Mouse (Mus musculus): Measurements from ENCODE around the gene Mis18a. TPM values are rescaled to one million over a fixed set of nuclear protein-coding genes. Genes with fewer than 3 reads are reported as not detected.

The Mis18a gene
- total and polyA plus RNA-seq, 3 experiments = 1.9 to 3.8 (median 2.9) TPM

DNA sequence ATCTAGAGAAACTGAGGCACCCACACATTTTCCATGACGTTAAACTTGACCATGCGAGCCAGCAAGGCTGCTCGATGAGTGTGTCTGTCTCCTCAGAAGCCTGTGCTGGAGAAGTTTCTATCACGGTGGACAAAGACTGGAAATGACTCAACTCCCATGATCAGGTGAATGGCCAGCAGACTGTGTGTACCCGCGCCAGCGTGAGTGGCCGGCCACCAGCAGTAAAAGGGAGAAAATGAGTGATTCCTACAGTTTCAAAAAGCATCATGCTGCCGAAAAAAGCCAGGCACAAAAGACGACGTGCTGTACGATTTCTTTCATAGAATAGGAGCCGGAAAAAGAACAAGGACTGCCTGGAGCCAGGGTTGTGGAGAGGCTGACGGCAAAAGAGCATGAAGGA, 27.8 kb downstream of the Mis18a start:
- H3K4me1 ChIP-seq (ENCODE audit: control insufficient read depth, insufficient read depth, low read length) = 0 out of 2 replicates have a peak, but pooled peaks cover 1% of the 10 kb centered on the region
- H3K4me3 ChIP-seq = no peak overlapping the region
- TF ChIP-seq POLR2A (IDR thresholded peaks at IDR 0.05; ENCODE audit: insufficient read depth, low read depth, low read length) = no peak
- no peak for TF ChIP-seq CTCF (IDR thresholded peaks at IDR 0.05)
- no peak for TF ChIP-seq EP300 (IDR thresholded peaks at IDR 0.05; ENCODE audit: insufficient read depth, low read depth, low read length)
- DNase-seq = no peak
- WGBS = 70% methylated on average over 14 of the region's 14 CpGs
- H3K27me3 ChIP-seq (ENCODE audit: control insufficient read depth, insufficient read depth, low read length) = no peaks in the 10 kb centered on the region
- H3K36me3 ChIP-seq (ENCODE audit: control insufficient read depth, insufficient read depth, low read length) = no peaks in the 10 kb centered on the region
- H3K27ac ChIP-seq = no peak overlapping the region
- no peaks in the 10 kb centered on the region for H3K79me2 ChIP-seq (replicated peaks; ENCODE audit: control insufficient read depth, insufficient read depth, low read length)
- no peak overlapping the region for H3K9ac ChIP-seq (ENCODE audit: low read depth, low read length)
- intact Hi-C loops (cut with DNase I) = no loop called here

DNA sequence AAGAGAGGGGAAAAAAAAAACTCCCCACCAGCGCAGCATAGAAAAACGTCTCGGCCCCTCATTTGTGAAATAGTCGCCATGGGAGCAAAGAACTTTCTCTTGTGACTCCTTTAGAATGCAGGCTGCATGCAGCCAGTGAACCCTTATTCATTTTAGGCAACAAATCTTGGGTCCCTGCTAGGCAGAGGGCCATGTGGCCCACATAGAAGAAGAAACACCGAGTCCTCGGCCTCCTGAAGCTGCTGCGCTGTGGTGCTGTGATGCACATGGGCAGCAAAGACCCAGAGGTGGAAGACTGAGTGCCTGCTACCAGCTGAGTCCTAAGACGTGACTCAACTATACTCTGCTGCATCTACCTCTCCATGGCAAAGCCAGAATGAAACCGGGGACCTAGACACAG, 30.9 kb downstream of the Mis18a start:
- Histone ChIP-seq H3K27me3 (ENCODE audit: control insufficient read depth, insufficient read depth, low read length) (no peaks in the 10 kb centered on the region), H3K9ac (ENCODE audit: low read depth, low read length) (no peak overlapping the region), H3K36me3 (ENCODE audit: control insufficient read depth, insufficient read depth, low read length) (no peaks in the 10 kb centered on the region), H3K79me2 (replicated peaks; ENCODE audit: control insufficient read depth, insufficient read depth, low read length) (no peaks in the 10 kb centered on the region), H3K4me3 (no peak overlapping the region), H3K27ac (no peak overlapping the region), H3K4me1 (ENCODE audit: control insufficient read depth, insufficient read depth, low read length) (peaks cover 3% of the 10 kb centered on the region; the same call in 1 of the 2 replicates)
- intact Hi-C loops (cut with DNase I) = no loop called here
- DNase-seq = no peak
- TF ChIP-seq CTCF (IDR thresholded peaks at IDR 0.05) = no peak
- 93% methylated on average over 9 of the region's 9 CpGs for WGBS

DNA sequence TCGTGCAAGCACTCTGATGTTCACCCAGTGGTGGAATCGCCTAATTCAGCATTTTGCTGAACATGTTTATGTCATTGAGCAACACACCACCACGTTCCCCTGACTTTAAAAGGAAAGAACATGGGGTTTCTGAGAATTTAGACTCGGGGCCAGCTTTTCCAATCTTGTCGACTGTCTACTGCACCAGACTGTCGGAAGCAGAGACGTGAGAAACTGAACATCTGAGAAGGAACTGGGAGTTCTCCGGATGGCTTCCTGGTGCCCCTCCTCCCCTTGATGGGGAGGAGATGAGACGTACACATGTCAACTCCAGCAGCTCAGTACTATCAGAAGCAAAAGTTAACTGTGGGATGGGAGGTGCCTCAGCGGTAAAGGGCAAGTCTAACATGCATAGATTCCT, 32.1 kb downstream of the Mis18a start:
- no peak overlapping the region for H3K4me3 ChIP-seq
- H3K79me2 ChIP-seq (replicated peaks; ENCODE audit: control insufficient read depth, insufficient read depth, low read length) = no peaks in the 10 kb centered on the region
- no peaks in the 10 kb centered on the region for H3K36me3 ChIP-seq (ENCODE audit: control insufficient read depth, insufficient read depth, low read length)
- H3K4me1 ChIP-seq (ENCODE audit: control insufficient read depth, insufficient read depth, low read length) = peaks cover 3% of the 10 kb centered on the region; the same call in 1 of the 2 replicates
- intact Hi-C loops (cut with DNase I) = no loop called here
- H3K27me3 ChIP-seq (ENCODE audit: control insufficient read depth, insufficient read depth, low read length) = no peaks in the 10 kb centered on the region
- 35% methylated on average over 10 of the region's 10 CpGs for WGBS
- no peak for DNase-seq
- no peak overlapping the region for H3K9ac ChIP-seq (ENCODE audit: low read depth, low read length)
- no peak for TF ChIP-seq EP300 (IDR thresholded peaks at IDR 0.05; ENCODE audit: insufficient read depth, low read depth, low read length)
- TF ChIP-seq CTCF (IDR thresholded peaks at IDR 0.05) = no peak
- no peak for TF ChIP-seq POLR2A (IDR thresholded peaks at IDR 0.05; ENCODE audit: insufficient read depth, low read depth, low read length)
- H3K27ac ChIP-seq = no peak overlapping the region

DNA sequence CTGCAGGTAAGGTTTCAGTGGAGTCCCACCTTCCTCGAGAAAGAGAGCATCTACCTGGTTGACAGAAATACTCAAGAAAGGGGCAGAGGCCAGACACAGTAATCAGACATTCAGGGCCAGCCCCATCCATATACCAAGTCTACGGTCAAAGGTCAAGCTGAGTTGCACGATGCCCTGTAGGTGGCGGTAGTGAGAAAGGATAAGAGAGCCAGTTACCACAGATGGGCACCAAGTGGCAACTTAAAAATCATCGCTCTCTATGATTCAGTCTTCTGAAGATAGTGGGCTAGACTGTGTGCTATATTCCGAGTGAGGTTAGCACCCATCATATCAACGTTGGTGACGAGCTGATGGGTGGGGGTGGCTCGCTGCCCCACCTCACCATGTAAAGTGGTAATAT, 32.5 kb downstream of the Mis18a start:
- TF ChIP-seq EP300 (IDR thresholded peaks at IDR 0.05; ENCODE audit: insufficient read depth, low read depth, low read length) (no peak), CTCF (IDR thresholded peaks at IDR 0.05) (peak; percentile 60)
- Histone ChIP-seq H3K27ac (no peak overlapping the region), H3K4me1 (ENCODE audit: control insufficient read depth, insufficient read depth, low read length) (peaks cover 3% of the 10 kb centered on the region; the same call in 1 of the 2 replicates), H3K36me3 (ENCODE audit: control insufficient read depth, insufficient read depth, low read length) (no peaks in the 10 kb centered on the region), H3K9ac (ENCODE audit: low read depth, low read length) (no peak overlapping the region), H3K79me2 (replicated peaks; ENCODE audit: control insufficient read depth, insufficient read depth, low read length) (no peaks in the 10 kb centered on the region), H3K4me3 (no peak overlapping the region), H3K27me3 (ENCODE audit: control insufficient read depth, insufficient read depth, low read length) (no peaks in the 10 kb centered on the region)
- no peak for DNase-seq
- WGBS = 73% methylated on average over 9 of the region's 9 CpGs
- intact Hi-C loops (cut with DNase I) = no loop called here

DNA sequence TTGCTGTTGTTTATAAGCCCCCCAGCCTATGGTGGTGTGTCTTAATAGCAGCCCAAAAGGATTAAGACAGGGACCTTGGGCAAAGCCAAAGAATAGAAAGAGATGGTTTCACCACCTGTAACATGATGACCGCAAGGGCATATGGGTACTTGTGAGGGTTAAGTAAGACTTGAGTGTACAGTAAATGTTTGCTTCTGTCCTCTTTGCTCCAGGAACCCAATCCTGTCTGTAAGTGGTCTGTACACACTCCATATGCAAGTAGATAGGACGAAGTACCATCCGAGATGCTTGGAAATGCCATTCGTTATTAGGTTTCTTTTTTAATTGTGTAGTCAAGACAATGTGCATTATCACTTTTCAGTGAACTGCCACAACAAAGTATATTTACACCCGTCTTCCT, 33.6 kb downstream of the Mis18a start:
- no peaks in the 10 kb centered on the region for H3K79me2 ChIP-seq (replicated peaks; ENCODE audit: control insufficient read depth, insufficient read depth, low read length)
- H3K4me3 ChIP-seq = no peak overlapping the region
- no peaks in the 10 kb centered on the region for H3K36me3 ChIP-seq (ENCODE audit: control insufficient read depth, insufficient read depth, low read length)
- no peak for TF ChIP-seq POLR2A (IDR thresholded peaks at IDR 0.05; ENCODE audit: insufficient read depth, low read depth, low read length)
- no peak for TF ChIP-seq CTCF (IDR thresholded peaks at IDR 0.05)
- no peak for TF ChIP-seq EP300 (IDR thresholded peaks at IDR 0.05; ENCODE audit: insufficient read depth, low read depth, low read length)
- no peaks in the 10 kb centered on the region for H3K27me3 ChIP-seq (ENCODE audit: control insufficient read depth, insufficient read depth, low read length)
- intact Hi-C loops (cut with DNase I) = no loop called here
- no peak overlapping the region for H3K9ac ChIP-seq (ENCODE audit: low read depth, low read length)
- 96% methylated on average over 5 of the region's 5 CpGs for WGBS
- DNase-seq = no peak
- peaks cover 3% of the 10 kb centered on the region; the same call in 1 of the 2 replicates for H3K4me1 ChIP-seq (ENCODE audit: control insufficient read depth, insufficient read depth, low read length)
- H3K27ac ChIP-seq = no peak overlapping the region

DNA sequence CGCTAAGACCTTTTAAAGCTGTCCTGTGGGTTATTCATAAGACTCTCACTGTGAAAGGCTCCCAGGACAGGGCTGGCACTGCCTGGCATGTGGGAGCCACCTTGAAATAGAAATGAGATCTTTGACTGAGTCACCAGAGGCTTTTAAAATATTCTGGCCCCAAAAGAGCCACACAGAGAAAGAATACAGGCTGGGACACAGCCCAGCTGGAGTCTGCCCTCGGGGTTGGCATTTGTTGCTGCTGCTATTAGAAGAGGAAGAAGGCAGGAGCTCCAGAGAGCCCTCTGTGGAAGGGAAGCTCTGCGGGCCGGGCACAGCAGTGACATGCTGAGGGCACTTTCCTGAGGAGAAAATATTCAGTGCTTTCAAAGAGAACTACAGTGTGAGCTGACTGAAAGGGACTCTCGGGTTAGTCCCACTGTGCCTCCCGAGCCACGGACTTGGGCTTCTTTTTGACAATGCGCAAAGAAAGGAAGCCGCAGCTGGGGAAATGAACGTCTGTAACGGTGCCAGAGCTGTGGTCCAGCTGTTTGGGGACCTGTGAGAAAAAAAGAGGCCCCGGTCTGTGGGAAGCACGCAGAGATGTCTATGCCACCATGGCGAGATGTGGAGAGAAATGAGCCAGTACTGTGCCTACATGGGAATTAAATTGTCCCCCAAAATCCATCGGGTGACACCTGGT, 34.4 kb downstream of the Mis18a start:
- peak; percentile 38 to 61 for DNase-seq
- WGBS = 68% methylated on average over 15 of the region's 15 CpGs
- H3K36me3 ChIP-seq (ENCODE audit: control insufficient read depth, insufficient read depth, low read length) = no peaks in the 10 kb centered on the region
- no peak overlapping the region for H3K9ac ChIP-seq (ENCODE audit: low read depth, low read length)
- no peak overlapping the region for H3K4me3 ChIP-seq
- no peaks in the 10 kb centered on the region for H3K27me3 ChIP-seq (ENCODE audit: control insufficient read depth, insufficient read depth, low read length)
- H3K4me1 ChIP-seq (ENCODE audit: control insufficient read depth, insufficient read depth, low read length) = peaks cover 4% of the 10 kb centered on the region
- H3K79me2 ChIP-seq (replicated peaks; ENCODE audit: control insufficient read depth, insufficient read depth, low read length) = no peaks in the 10 kb centered on the region
- TF ChIP-seq POLR2A (IDR thresholded peaks at IDR 0.05; ENCODE audit: insufficient read depth, low read depth, low read length) = no peak
- no peak for TF ChIP-seq CTCF (IDR thresholded peaks at IDR 0.05)
- no peak for TF ChIP-seq EP300 (IDR thresholded peaks at IDR 0.05; ENCODE audit: insufficient read depth, low read depth, low read length)
- intact Hi-C loops (cut with DNase I) = no loop called here
- peak overlapping the region; percentile 46 for H3K27ac ChIP-seq
